Mouse (Mus musculus) spleen, adult 2 months (tissue): ENCODE measurements around the gene Tgfbrap1. TPM values are rescaled to one million over a fixed set of nuclear protein-coding genes. Genes with fewer than 3 reads are reported as not detected.
"Not testable (repeated sequence)": the region's sequence is repeated elsewhere in the genome, so short reads cannot be mapped to it uniquely, and the experiment has no call there.

Experiments
- DNase-seq, 2 experiments: peaks; one replicate each; pipeline versions ENCODE4 v3.0.0 to v3.0.0-alpha.2; 2012 to 2021; ENCODE audit warnings: low spot score in 2 of 2, low read depth in 1 of 2
- H3K27ac ChIP-seq: fragments of 200-500 bp; 2 replicates; pipeline ENCODE4 v1.5.1; 2012; ENCODE audit warnings: low read length, inconsistent platforms; ENCODE audit not compliant: insufficient read depth
- H3K27me3 ChIP-seq: fragments of 200-500 bp; 2 replicates; pipeline ENCODE4 v1.6.1; 2012; ENCODE audit warnings: mild to moderate bottlenecking, moderate library complexity, low read length, inconsistent platforms; ENCODE audit not compliant: control insufficient read depth, insufficient read depth
- H3K36me3 ChIP-seq: fragments of 200-500 bp; 2 replicates; pipeline ENCODE4 v1.6.1; 2012; ENCODE audit warnings: mild to moderate bottlenecking, low read length, inconsistent platforms; ENCODE audit not compliant: control insufficient read depth, insufficient read depth
- H3K4me1 ChIP-seq: fragments of 200-500 bp; 2 replicates; pipeline ENCODE4 v1.6.1; 2011; ENCODE audit warnings: inconsistent platforms; ENCODE audit not compliant: control insufficient read depth, insufficient read depth, insufficient read length
- H3K4me3 ChIP-seq: fragments of 200-500 bp; 2 replicates; pipeline ENCODE4 v1.5.1; 2011; ENCODE audit warnings: mild to moderate bottlenecking, inconsistent platforms; ENCODE audit not compliant: insufficient read depth, insufficient read length; ENCODE audit errors: extremely low read depth
- CTCF ChIP-seq: fragments of 200-500 bp; IDR thresholded peaks from 2 replicates; pipeline ENCODE4 v1.5.1; 2011; ENCODE audit warnings: mild to moderate bottlenecking, inconsistent platforms; ENCODE audit not compliant: insufficient read depth, insufficient read length, insufficient replicate concordance; ENCODE audit errors: extremely low read depth
- POLR2A ChIP-seq: fragments of 200-500 bp; IDR thresholded peaks from 2 replicates; pipeline ENCODE4 v1.6.1; 2011; ENCODE audit warnings: low read depth, low read length, inconsistent platforms
- WGBS: fragments of 180-500 bp; shearing (Covaris S2); methylation state at CpG from one replicate; pipeline ENCODE4 v1.1.7; 2018; 5-methylcytosine and 5-hydroxymethylcytosine counted together
- polyA plus RNA-seq: library from polyadenylated mRNA; depleted of rRNA; stranded (reverse); fragments of >200 nt; gene quantifications from 2 replicates; pipeline ENCODE4 v1.2.3, GENCODE M21; 2012; rRNA removed

Gene Tgfbrap1
- polyA plus RNA-seq, 1 experiment: 13.4 TPM

GRCm38 (mm10) chr1:43042271-43042670 lies 56.2 kb downstream of the Tgfbrap1 start:
- no peak overlapping the region for H3K4me3 ChIP-seq
- no peaks in the 10 kb centered on the region for H3K27me3 ChIP-seq
- WGBS: 64% methylated on average over 6 of the region's 6 CpGs
- H3K36me3 ChIP-seq: no peaks in the 10 kb centered on the region
- no peak for TF ChIP-seq POLR2A
- no peak for TF ChIP-seq CTCF
- H3K27ac ChIP-seq: no peak overlapping the region
- DNase-seq: no peak
- H3K4me1 ChIP-seq: no peaks in the 10 kb centered on the region

- no peaks in the 10 kb centered on the region for H3K36me3 ChIP-seq
- TF ChIP-seq CTCF (no peak), POLR2A (no peak)
- no peak for DNase-seq
- WGBS: 89% methylated on average over 7 of the region's 7 CpGs
- no peak overlapping the region for H3K4me3 ChIP-seq
- no peaks in the 10 kb centered on the region for H3K27me3 ChIP-seq
- no peaks in the 10 kb centered on the region for H3K4me1 ChIP-seq
- H3K27ac ChIP-seq: no peak overlapping the region
Observed at GRCm38 (mm10) chr1:43036014-43036413, 62.4 kb downstream of the Tgfbrap1 start.

DNA sequence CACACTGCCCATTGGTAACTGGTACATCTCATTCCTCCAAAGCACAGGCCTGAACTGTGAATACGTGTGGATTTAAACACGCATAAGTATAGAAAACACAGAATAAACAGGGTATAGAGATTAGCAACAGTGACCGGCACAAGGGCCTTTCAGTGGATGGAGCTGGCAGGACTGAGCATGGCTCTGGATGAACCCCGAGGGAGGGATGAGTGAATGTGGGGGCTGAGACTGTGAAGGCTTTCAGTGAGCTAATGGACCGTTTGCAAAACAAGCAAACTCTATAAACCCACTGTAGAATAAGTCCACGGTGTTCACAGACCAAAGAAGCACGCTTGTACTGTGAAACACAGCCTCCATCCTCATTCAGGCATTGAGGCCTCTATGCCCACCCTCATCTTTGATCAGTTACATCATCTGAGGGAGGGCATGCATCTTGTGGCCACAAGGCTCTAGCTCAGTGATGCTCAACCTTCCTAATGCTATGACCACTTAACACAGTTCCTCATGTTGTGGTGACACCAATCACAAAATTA lies 83.2 kb downstream of the Tgfbrap1 start:
- DNase-seq, H3K27ac ChIP-seq, H3K36me3 ChIP-seq, H3K4me3 ChIP-seq, H3K27me3 ChIP-seq, H3K4me1 ChIP-seq: not testable (repeated sequence)
- 91% methylated on average over 7 of the region's 7 CpGs for WGBS

GRCm38 (mm10) chr1:43010461-43010860 lies 88.0 kb downstream of the Tgfbrap1 start:
- Histone ChIP-seq H3K4me1 (no peaks in the 10 kb centered on the region), H3K36me3 (no peaks in the 10 kb centered on the region), H3K27me3 (no peaks in the 10 kb centered on the region), H3K4me3 (no peak overlapping the region), H3K27ac (no peak overlapping the region)
- no peak for DNase-seq
- TF ChIP-seq CTCF (no peak), POLR2A (no peak)
- 93% methylated on average over 4 of the region's 4 CpGs for WGBS

GRCm38 (mm10) chr1:43006524-43006923 lies 91.9 kb downstream of the Tgfbrap1 start:
- H3K27ac ChIP-seq: no peak overlapping the region
- no peak overlapping the region for H3K4me3 ChIP-seq
- DNase-seq: no peak
- 89% methylated on average over 4 of the region's 4 CpGs for WGBS
- H3K36me3 ChIP-seq: no peaks in the 10 kb centered on the region
- H3K27me3 ChIP-seq: no peaks in the 10 kb centered on the region
- no peak for TF ChIP-seq CTCF
- no peak for TF ChIP-seq POLR2A
- no peaks in the 10 kb centered on the region for H3K4me1 ChIP-seq

GRCm38 (mm10) chr1:43006051-43006514 lies 92.4 kb downstream of the Tgfbrap1 start:
- WGBS: 83% methylated on average over 13 of the region's 13 CpGs
- Histone ChIP-seq H3K27ac (no peak overlapping the region), H3K4me3 (no peak overlapping the region), H3K4me1 (no peaks in the 10 kb centered on the region), H3K27me3 (0 out of 2 replicates have a peak, but pooled peaks cover 1% of the 10 kb centered on the region), H3K36me3 (no peaks in the 10 kb centered on the region)
- DNase-seq: no peak
- TF ChIP-seq CTCF (no peak), POLR2A (no peak)

Other genes starting within 250 kb of the Tgfbrap1 start
- 14.2 and 15.4 TPM in 2 replicates for gene Mrps9, start 247.4 kb downstream of the Tgfbrap1 start, polyA plus RNA-seq
- gene Gpr45, start 145.8 kb downstream of the Tgfbrap1 start, polyA plus RNA-seq: 0.29 and 0.33 TPM in 2 replicates
- 1.8 and 2.2 TPM in 2 replicates for gene AI597479, start 73 bp upstream of the Tgfbrap1 start, polyA plus RNA-seq
- gene Fhl2, start 98.3 kb upstream of the Tgfbrap1 start, polyA plus RNA-seq: 1.5 and 1.8 TPM in 2 replicates